Mouse (Mus musculus): ENCODE results near the gene Snai1.

GRCm38 (mm10) chr2:167562101-167562500, 24.1 kb downstream of the Snai1 start:
- TF ChIP-seq CTCF (IDR thresholded peaks at IDR 0.05; ENCODE audit: control insufficient read depth, insufficient read depth, low read length) (no peak), POLR2A (IDR thresholded peaks at IDR 0.05; ENCODE audit: borderline replicate concordance, control insufficient read depth, low read depth, low read length) (no peak)

Data from bone marrow, adult 2 months (tissue).